Mouse (Mus musculus) liver, embryonic 15.5 days (tissue): Measurements from ENCODE around the gene Enoph1. TPM values are rescaled to one million over a fixed set of nuclear protein-coding genes. Genes with fewer than 3 reads are reported as not detected.
A peak's percentile ranks its signal among the peaks of the same experiment; 100 is the strongest.

Experiments used
- ATAC-seq: fragments of 200-750 bp; cut with Nextera tagmentation; 2 replicates; pipeline ENCODE4 v1.8.0; 2017; ENCODE audit warnings: moderate number of reproducible peaks, mild to moderate bottlenecking, moderate library complexity; ENCODE audit not compliant: insufficient read depth
- H3K27ac ChIP-seq: fragments of 300-500 bp; sonication (generic); replicated peaks from 2 replicates; pipeline ENCODE4 v1.5.1; 2015; ENCODE audit warnings: mild to moderate bottlenecking, inconsistent platforms
- H3K27me3 ChIP-seq: fragments of 300-500 bp; sonication (generic); 2 replicates; pipeline ENCODE4 v1.6.1; 2015; ENCODE audit warnings: mild to moderate bottlenecking, inconsistent platforms
- H3K36me3 ChIP-seq: fragments of 300-500 bp; sonication (generic); replicated peaks from 2 replicates; pipeline ENCODE4 v1.6.1; 2015; ENCODE audit warnings: moderate library complexity, mild to moderate bottlenecking, inconsistent platforms
- H3K4me1 ChIP-seq: fragments of 300-500 bp; sonication (generic); replicated peaks from 2 replicates; pipeline ENCODE4 v1.6.1; 2015; ENCODE audit warnings: inconsistent platforms
- H3K4me2 ChIP-seq: fragments of 300-500 bp; sonication (generic); 2 replicates; pipeline ENCODE4 v1.6.1; 2015; ENCODE audit warnings: moderate library complexity, mild to moderate bottlenecking, inconsistent platforms
- H3K4me3 ChIP-seq: fragments of 300-500 bp; sonication (generic); replicated peaks from 2 replicates; pipeline ENCODE4 v1.5.1; 2015; ENCODE audit warnings: mild to moderate bottlenecking, inconsistent platforms
- H3K9ac ChIP-seq: fragments of 300-500 bp; sonication (generic); 2 replicates; pipeline ENCODE4 v1.6.1; 2015; ENCODE audit warnings: moderate library complexity, mild to moderate bottlenecking, inconsistent platforms
- H3K9me3 ChIP-seq: fragments of 300-500 bp; sonication (generic); replicated peaks from 2 replicates; pipeline ENCODE4 v1.6.1; 2016; ENCODE audit warnings: inconsistent platforms
- WGBS: fragments of 180-500 bp; shearing (Covaris S2); methylation state at CpG from one replicate; pipeline ENCODE4 v1.1.7; 2015; ENCODE audit warnings: mixed read lengths; ENCODE audit not compliant: insufficient replicate concordance; 5-methylcytosine and 5-hydroxymethylcytosine counted together
- polyA plus RNA-seq: library from polyadenylated mRNA; unstranded; fragments of >200 nt; fragmentation: Nextera tagmentation; extraction: Ambion mirVana; gene quantifications from 2 replicates; pipeline ENCODE4 v1.2.1, GENCODE M21; 2015

Gene Enoph1
- polyA plus RNA-seq: 15.4 and 17.2 TPM in 2 replicates

DNA sequence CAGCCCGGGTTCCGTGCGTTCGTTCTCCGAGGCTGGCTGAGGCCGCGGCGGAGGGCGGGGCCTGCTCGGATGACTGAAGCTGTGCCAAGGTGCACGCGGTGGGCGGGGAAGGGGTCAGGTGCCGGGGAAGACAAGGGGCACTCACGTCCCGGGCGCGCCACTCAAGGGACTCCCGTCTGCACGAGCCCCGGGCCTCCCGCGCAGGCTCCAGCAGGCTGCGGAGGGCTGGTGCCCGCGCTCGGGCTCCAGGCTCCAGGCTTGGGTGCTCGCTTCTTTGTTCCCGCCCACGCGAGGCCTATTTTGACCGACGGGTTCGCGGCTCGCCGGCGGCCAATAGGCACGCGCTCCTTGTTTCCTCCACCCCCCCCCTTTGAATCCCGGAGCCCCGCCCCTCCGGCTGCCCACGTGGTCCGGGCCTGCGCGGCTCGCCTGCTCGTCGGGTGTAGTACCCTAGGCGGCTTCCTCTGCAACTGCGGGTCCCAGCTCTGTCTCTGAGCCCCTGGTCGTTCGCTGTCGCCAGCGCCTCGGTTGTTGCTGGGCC is at the start of gene Enoph1, which contains the start of gene Hnrnpdl:
Enoph1 (plus strand) TSS at position 384 of the 541 bp plus-strand sequence.
Hnrnpdl (minus strand) TSS at position 63 of the 541 bp plus-strand sequence.
- Histone ChIP-seq H3K4me1 (peaks cover 64% of the 10 kb centered on the region), H3K36me3 (peaks cover 37% of the 10 kb centered on the region), H3K27me3 (no peaks in the 10 kb centered on the region), H3K9ac (peak within 1 kb of the TSS; percentile 91), H3K27ac (peak within 1 kb of the TSS; percentile 92), H3K4me2 (peak within 1 kb of the TSS; percentile 99), H3K9me3 (no peaks in the 10 kb centered on the region), H3K4me3 (peak within 1 kb of the TSS; percentile 98)
- WGBS: under 1% methylated on average over 57 of the region's 57 CpGs
- ATAC-seq: peak; percentile 77

DNA sequence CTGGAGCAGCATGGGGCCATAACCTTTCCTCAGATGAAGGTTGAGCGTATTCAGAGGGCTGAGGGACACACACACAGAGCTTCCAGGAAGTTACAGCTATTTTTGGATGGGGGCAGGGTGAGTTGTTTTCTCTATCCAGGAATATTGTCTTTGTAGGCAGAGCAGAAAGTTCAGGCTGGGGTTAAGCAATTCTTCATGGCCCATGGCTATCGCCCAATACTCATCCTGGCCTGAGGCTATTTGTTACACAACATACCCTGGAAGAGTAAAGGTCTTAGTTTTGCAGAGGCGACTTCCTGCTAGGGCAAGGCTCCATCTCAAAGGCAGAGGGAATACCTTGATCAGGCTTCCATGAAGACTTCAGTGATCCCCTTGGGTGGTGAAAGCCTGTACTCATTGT is 45.6 kb upstream of the Enoph1 start:
- Histone ChIP-seq H3K9me3 (no peaks in the 10 kb centered on the region), H3K4me3 (no peak overlapping the region), H3K9ac (no peak overlapping the region), H3K4me2 (0 out of 2 replicates have a peak overlapping the region, but pooled peaks have one; percentile 23), H3K27me3 (no peaks in the 10 kb centered on the region), H3K36me3 (no peaks in the 10 kb centered on the region), H3K4me1 (no peaks in the 10 kb centered on the region), H3K27ac (peak overlapping the region; percentile 56)
- WGBS: 59% methylated on average over 3 of the region's 3 CpGs
- peak; percentile 91 for ATAC-seq

DNA sequence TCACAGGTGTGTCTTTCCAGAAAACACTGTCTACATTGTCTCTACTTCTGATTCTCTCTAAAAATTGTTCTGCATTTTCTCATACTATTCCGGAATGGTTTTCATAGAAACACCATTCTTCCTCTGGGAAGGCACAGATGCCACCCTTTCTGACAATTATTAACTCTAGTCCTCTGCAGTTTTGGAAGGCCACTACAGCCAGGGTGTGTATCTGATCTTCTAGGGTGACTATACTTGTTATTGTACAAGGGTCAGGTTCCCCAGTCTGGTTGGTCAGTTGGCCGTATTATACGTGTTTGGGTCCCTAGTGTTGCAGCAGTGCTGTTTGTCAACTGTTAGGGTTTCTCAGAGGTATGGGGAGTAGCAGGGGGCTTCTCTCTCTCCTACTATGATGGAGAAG is 45.1 kb upstream of the Enoph1 start:
- WGBS: 77% methylated on average over 3 of the region's 3 CpGs
- Histone ChIP-seq H3K9me3 (no peaks in the 10 kb centered on the region), H3K4me1 (no peaks in the 10 kb centered on the region), H3K9ac (no peak overlapping the region), H3K36me3 (no peaks in the 10 kb centered on the region), H3K27me3 (no peaks in the 10 kb centered on the region), H3K27ac (peak overlapping the region; percentile 56; the same call in 1 of the 2 replicates), H3K4me3 (no peak overlapping the region), H3K4me2 (0 out of 2 replicates have a peak overlapping the region, but pooled peaks have one; percentile 23)
- ATAC-seq: peak; percentile 74

DNA sequence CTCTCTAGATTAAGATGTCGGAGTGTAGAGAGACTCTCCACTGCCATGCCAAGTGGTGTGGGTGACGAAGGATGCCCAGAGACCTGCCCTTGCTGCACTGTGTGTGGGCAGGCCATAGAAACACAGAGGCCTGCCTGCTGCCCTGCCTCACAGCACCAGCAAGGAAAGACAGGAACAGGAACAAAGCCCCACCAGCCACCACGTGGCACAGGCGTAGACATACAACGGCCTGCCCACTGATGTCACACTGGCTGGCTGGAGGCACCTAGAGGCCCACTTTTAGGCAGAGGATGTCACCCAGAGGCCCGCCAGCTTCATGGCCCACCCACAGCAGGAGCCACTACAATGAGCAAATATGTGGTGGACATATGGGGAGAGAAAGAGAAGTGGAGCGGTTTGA is 39.7 kb upstream of the Enoph1 start:
- H3K27ac ChIP-seq: no peak overlapping the region
- no peaks in the 10 kb centered on the region for H3K36me3 ChIP-seq
- no peak overlapping the region for H3K4me2 ChIP-seq
- H3K4me1 ChIP-seq: peaks cover 8% of the 10 kb centered on the region; the same call in 1 of the 2 replicates
- ATAC-seq: no peak
- no peaks in the 10 kb centered on the region for H3K27me3 ChIP-seq
- H3K9ac ChIP-seq: no peak overlapping the region
- no peak overlapping the region for H3K4me3 ChIP-seq
- WGBS: 66% methylated on average over 7 of the region's 7 CpGs
- H3K9me3 ChIP-seq: no peaks in the 10 kb centered on the region

DNA sequence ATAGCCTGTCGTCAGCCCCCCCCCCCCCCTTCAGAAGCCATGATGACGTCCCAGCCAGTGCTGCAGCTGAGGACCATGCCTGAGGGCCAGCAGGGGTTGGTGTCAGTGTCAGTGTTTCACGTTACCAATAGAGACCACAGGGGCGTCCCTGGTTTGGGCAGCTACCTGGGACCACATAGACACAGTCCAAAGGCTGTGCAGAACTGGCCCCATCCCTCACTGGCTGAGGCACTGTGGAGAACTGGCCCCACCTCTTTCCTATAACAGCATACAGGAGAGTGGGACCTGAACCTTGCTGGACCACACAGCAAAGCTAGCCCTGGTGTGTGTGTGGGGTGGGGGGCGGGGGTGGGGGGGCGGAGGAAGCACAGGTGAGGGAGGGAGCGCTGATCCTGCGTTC is 39.3 kb upstream of the Enoph1 start:
- 68% methylated on average over 8 of the region's 8 CpGs for WGBS
- no peaks in the 10 kb centered on the region for H3K27me3 ChIP-seq
- H3K4me3 ChIP-seq: no peak overlapping the region
- H3K9me3 ChIP-seq: no peaks in the 10 kb centered on the region
- ATAC-seq: no peak
- H3K4me2 ChIP-seq: no peak overlapping the region
- no peak overlapping the region for H3K9ac ChIP-seq
- peaks cover 12% of the 10 kb centered on the region for H3K4me1 ChIP-seq
- H3K36me3 ChIP-seq: no peaks in the 10 kb centered on the region
- no peak overlapping the region for H3K27ac ChIP-seq

DNA sequence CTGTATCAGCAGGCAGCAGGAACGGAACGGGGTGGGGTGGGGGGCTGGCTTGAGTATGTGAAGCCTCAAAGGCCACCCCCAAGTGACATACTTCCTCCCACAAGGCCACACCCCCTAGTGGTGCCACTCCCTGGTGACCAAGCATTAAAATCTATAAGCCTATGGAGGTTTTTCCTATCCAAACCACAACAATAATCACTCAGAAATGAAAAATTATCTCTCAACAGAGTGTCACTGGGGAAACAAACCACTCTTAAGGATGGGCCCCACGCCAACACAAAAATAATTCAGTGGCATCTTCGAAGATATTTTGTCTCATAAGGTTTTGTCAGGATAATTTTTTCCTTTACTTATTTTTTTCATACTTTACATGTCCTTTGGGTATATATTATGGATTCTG is 35.9 kb upstream of the Enoph1 start:
- H3K9ac ChIP-seq: no peak overlapping the region
- H3K4me2 ChIP-seq: no peak overlapping the region
- H3K4me3 ChIP-seq: no peak overlapping the region
- no peaks in the 10 kb centered on the region for H3K9me3 ChIP-seq
- peaks cover 29% of the 10 kb centered on the region for H3K4me1 ChIP-seq
- H3K36me3 ChIP-seq: no peaks in the 10 kb centered on the region
- no peak overlapping the region for H3K27ac ChIP-seq
- no peaks in the 10 kb centered on the region for H3K27me3 ChIP-seq
- WGBS: 68% methylated on average over 4 of the region's 4 CpGs
- ATAC-seq: no peak

DNA sequence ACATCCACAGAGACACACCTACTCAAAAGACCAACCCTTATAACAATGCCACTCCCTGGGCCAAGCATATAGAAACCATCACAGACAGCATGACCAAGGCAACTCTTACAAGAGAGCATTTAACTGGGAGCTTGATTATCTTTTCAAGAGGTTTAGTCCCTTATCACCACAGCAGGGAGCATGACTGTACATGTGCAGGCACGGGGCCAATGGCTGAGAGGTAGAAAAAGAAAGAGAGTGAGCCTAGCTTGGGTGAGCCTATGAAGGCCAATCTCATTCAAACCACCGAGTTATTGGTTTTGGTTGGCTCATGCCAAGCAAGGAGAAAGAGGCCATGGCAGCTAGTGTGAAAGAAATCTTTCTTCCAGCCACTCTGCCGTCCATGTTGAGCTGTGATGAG is 34.4 kb upstream of the Enoph1 start:
- peak; percentile 66 for ATAC-seq
- Histone ChIP-seq H3K9ac (no peak overlapping the region), H3K27me3 (no peaks in the 10 kb centered on the region), H3K36me3 (no peaks in the 10 kb centered on the region), H3K4me1 (peaks cover 25% of the 10 kb centered on the region), H3K9me3 (no peaks in the 10 kb centered on the region), H3K27ac (peak overlapping the region; percentile 29; the same call in 1 of the 2 replicates), H3K4me2 (0 out of 2 replicates have a peak overlapping the region, but pooled peaks have one; percentile 11), H3K4me3 (no peak overlapping the region)
- 45% methylated on average over 3 of the region's 3 CpGs for WGBS

DNA sequence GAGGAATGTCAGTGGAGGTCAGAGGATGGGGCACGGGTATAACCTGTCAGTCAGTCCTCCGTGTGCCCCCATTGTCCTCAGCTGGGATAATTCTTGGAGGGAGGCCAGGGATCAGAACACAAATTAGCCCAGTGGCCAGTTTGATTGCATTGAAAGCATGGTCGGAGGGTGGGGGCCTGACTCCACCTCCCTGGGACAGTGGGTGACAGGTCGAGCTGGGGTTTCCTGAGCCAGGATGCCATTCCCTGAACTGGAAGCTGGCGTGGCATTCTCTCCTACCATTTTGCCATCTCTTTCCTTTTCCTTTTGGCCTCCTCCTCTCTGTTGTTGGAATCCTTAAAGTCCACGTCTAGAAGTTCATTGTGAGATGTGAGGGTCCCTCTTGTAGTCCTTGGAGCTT is 33.9 kb upstream of the Enoph1 start:
- peak overlapping the region; percentile 29; the same call in 1 of the 2 replicates for H3K27ac ChIP-seq
- WGBS: 68% methylated on average over 6 of the region's 6 CpGs
- ATAC-seq: no peak

DNA sequence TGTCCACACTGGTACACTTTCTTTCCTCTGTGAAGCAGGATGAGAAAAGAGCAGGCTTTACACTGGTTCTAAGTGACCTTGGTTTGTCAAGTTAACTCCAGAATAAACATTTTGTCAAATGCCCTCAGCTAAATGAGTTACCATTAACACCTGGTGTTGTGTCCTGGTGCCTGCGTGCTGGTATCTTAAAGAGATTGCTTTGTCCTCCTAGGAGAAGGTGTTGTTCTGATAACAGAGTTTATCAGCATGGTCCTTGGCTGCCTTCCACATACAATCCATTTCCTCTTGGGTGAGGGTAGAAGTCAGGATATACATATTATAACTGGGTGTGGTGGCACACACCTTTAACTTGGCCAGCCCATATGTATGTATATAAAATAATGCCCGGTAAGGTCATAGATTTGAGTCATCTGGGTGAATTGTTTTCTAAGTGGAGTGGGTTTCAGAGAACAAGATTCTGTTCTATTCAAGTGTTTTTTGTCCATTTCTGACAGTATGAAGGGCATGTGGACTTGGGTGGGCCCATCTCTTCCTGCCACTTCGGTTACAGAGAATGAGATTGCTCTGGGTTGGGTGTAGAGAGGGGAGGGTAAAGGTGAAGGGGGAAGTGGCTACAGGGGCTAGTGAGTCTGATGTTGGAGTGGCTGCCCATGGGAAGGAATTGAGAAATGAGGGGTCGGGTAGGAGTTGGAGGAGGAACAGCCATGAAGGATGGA is 33.3 kb upstream of the Enoph1 start:
- Histone ChIP-seq H3K4me2 (no peak overlapping the region), H3K4me1 (peaks cover 24% of the 10 kb centered on the region), H3K4me3 (no peak overlapping the region), H3K27ac (no peak overlapping the region), H3K9ac (no peak overlapping the region), H3K9me3 (no peaks in the 10 kb centered on the region), H3K36me3 (no peaks in the 10 kb centered on the region), H3K27me3 (no peaks in the 10 kb centered on the region)
- ATAC-seq: peak; percentile 40
- 43% methylated on average over 4 of the region's 4 CpGs for WGBS

More for the DNA sequence above, 33.9 kb upstream of the Enoph1 start:
- Histone ChIP-seq H3K36me3 (no peaks in the 10 kb centered on the region), H3K27me3 (no peaks in the 10 kb centered on the region), H3K9me3 (no peaks in the 10 kb centered on the region), H3K4me2 (0 out of 2 replicates have a peak overlapping the region, but pooled peaks have one; percentile 11), H3K9ac (no peak overlapping the region), H3K4me3 (no peak overlapping the region), H3K4me1 (peaks cover 24% of the 10 kb centered on the region)

DNA sequence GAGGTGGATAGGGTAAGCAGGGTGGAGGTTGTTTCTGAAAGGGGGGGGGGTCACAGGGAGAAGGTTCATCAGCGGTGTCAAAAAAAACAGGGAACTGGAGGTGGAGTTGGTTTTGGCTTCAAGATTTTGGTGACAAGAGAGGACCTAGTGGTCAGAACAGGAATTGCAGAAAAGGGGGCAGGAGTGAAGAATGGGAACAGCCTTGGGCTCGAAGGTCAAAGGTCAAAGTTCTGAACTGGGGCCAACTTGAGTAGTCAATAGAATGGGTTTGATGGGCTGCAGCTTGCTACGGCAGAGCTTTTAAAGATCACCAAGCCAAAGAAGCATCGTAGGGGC is 32.8 kb upstream of the Enoph1 start:
- H3K9me3 ChIP-seq: no peaks in the 10 kb centered on the region
- no peak overlapping the region for H3K4me3 ChIP-seq
- 81% methylated on average over 4 of the region's 4 CpGs for WGBS
- H3K27me3 ChIP-seq: no peaks in the 10 kb centered on the region
- no peak overlapping the region for H3K4me2 ChIP-seq
- no peak overlapping the region for H3K9ac ChIP-seq
- no peak for ATAC-seq
- H3K27ac ChIP-seq: no peak overlapping the region
- peaks cover 24% of the 10 kb centered on the region for H3K4me1 ChIP-seq
- no peaks in the 10 kb centered on the region for H3K36me3 ChIP-seq

DNA sequence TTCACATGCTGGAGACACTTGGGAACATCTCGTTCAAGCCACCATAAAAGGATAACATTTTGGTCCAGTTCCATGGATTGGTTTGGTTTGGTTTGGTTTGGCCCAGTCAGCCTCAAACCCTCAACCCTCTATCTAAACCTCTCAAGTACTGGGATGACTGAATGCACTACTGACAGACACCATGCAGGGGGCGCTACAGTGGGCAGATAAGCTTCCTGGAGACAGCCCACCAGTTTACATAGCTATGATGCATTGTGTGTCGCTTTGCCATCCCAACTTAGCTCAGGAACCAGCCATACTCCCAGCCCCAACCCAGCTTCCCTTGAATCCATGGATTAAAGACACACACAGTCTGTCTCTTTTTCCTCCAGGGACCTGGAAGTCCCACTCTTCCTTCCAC is 31.3 kb upstream of the Enoph1 start:
- Histone ChIP-seq H3K9ac (no peak overlapping the region), H3K4me2 (no peak overlapping the region), H3K27ac (no peak overlapping the region), H3K9me3 (no peaks in the 10 kb centered on the region), H3K36me3 (no peaks in the 10 kb centered on the region), H3K4me1 (peaks cover 24% of the 10 kb centered on the region), H3K27me3 (no peaks in the 10 kb centered on the region), H3K4me3 (no peak overlapping the region)
- no peak for ATAC-seq
- WGBS: 45% methylated on average over 3 of the region's 3 CpGs
